Mouse (Mus musculus) G1E (cell line): ENCODE data around the gene Lpin2.

Experiments
- CTCF ChIP-seq: IDR thresholded peaks from 2 replicates; pipeline ENCODE4 v1.5.1; 2012; ENCODE audit warnings: low read depth, low read length, inconsistent platforms, mixed read lengths
- GATA1 ChIP-seq: IDR thresholded peaks from 2 replicates; pipeline ENCODE4 v1.6.1; 2012; ENCODE audit warnings: borderline replicate concordance, low read length, inconsistent platforms, mixed read lengths
- TAL1 ChIP-seq: conservative IDR thresholded peaks from 2 replicates; pipeline ENCODE4 v1.6.1; 2012; ENCODE audit warnings: low read depth, low read length, inconsistent platforms, mixed read lengths

GRCm38 (mm10) chr17:71208376-71208775, 26.0 kb downstream of the Lpin2 start:
- TF ChIP-seq CTCF = no peak
- TF ChIP-seq TAL1 = no peak
- no peak for TF ChIP-seq GATA1
